Comparison of ENCODE assay signal across 17 mouse cellular contexts in the genomic region with DNA sequence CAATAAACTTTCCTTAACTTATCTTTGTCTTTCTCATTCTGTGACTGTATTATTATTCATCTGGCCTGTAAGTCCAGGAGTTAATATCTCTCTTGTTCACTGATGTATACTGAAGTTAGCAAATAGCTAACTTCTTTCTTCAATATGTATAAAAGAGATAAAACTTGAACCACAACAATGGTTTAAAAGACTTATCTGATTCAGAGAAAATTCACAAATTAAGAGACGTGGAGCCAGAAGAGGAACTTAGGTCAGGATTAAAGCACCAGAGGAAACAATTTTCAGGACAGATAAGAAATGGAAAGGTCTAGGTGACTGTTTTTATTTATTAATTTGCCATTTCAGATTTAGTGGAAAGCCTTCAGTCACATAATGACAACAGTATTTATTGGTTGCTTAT.
"Had no signal": no experiment of that assay in that cellular context is flagged by ENCODE, and none has a peak within 500 bp of the region (broad histone marks: within the 10 kb centered on the region; RNA-seq: fewer than 3 reads in every experiment).

No protein-coding gene starts in this region.

- H3K36me3 ChIP-seq: neural tube, embryonic 12.5 days; neural tube, embryonic 13.5 days; neural tube, embryonic 15.5 days; stomach, embryonic 15.5 days had no signal

- H3K27ac ChIP-seq: neural tube, embryonic 12.5 days; neural tube, embryonic 13.5 days; neural tube, embryonic 15.5 days; stomach, embryonic 15.5 days; stomach, postnatal 0 days had no signal

- DNase-seq: retina, postnatal 1 day; right cerebral cortex, adult 18-20 months; right cerebral cortex, postnatal 14 days; right cerebral cortex, postnatal 25 days; right cerebral cortex, postnatal 4 days; spleen, adult 18-20 months; thymus, adult 18-20 months; thymus, adult 2 months; thymus, postnatal 14 days; thymus, postnatal 25 days; thymus, postnatal 36 days; thymus, postnatal 4 days had no signal

- H3K4me1 ChIP-seq: neural tube, embryonic 12.5 days; neural tube, embryonic 13.5 days; neural tube, embryonic 15.5 days; stomach, embryonic 15.5 days had no signal

- H3K9ac ChIP-seq: neural tube, embryonic 12.5 days; neural tube, embryonic 13.5 days; neural tube, embryonic 15.5 days; stomach, embryonic 15.5 days had no signal

- H3K9me3 ChIP-seq: neural tube, embryonic 12.5 days; neural tube, embryonic 13.5 days; neural tube, embryonic 15.5 days; stomach, embryonic 15.5 days had no signal

- H3K4me3 ChIP-seq: neural tube, embryonic 12.5 days; neural tube, embryonic 13.5 days; neural tube, embryonic 15.5 days; stomach, embryonic 15.5 days had no signal

- H3K27me3 ChIP-seq: neural tube, embryonic 12.5 days; neural tube, embryonic 13.5 days; neural tube, embryonic 15.5 days; stomach, embryonic 15.5 days had no signal
